Mouse (Mus musculus): ENCODE data around the gene Picalm. TPM values are rescaled to one million over a fixed set of nuclear protein-coding genes. Genes with fewer than 3 reads are reported as not detected.
"Not testable (repeated sequence)": the region's sequence is repeated elsewhere in the genome, so short reads cannot be mapped to it uniquely, and the experiment has no call there.

Picalm gene
- polyA plus RNA-seq, 1 experiment from 2014 or later = 51.1 TPM

DNA sequence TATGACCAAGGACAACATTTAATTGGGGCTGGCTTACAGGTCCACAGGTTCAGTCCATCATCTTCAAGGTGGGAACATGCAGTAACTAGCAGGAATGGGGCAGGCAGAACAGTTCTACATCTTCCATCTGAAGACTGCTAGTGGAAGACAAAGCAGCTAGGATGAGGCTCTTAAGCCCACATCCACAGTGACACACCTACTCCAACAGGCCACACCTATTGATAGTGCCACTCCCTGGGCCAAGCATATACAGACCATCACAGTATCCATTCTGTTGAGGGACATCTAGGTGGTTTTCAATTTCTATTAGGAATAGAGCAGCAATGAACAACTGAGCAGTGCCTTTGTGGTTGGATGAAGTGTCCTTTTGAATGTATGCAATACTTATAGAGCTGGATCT, 80.9 kb downstream of the Picalm start:
- Histone ChIP-seq H3K4me3 (replicated peaks) (no peak overlapping the region), H3K27me3 (no peaks in the 10 kb centered on the region), H3K4me1 (replicated peaks) (peaks cover 10% of the 10 kb centered on the region), H3K27ac (0 out of 2 replicates have a peak overlapping the region, but pooled peaks have one; percentile 4), H3K9me3 (replicated peaks) (no peaks in the 10 kb centered on the region), H3K9ac (no peak overlapping the region), H3K36me3 (peaks cover 37% of the 10 kb centered on the region), H3K4me2 (no peak overlapping the region)
- ATAC-seq (ENCODE audit: low read depth) (peak; percentile 55), DNase-seq (no peak)

DNA sequence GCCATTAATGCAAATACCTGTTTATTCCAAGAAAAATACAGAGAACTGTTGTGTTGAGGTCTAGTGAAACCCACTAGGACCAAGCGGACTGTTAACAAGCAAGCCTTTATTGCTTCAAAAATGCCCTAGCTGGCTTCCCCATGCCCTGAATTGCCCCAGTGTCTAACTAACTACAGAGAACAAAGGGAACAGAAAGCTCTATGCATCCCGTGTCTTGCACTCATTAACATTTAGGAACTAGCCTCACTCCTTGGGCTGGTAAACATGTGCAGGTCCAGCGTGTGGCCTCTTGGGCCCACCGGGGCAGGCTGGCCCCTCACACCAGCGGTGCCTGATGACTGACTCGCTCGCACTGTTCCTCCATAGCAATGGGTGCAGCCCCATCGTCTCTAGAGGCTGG, 86.5 kb downstream of the Picalm start:
- H3K4me1 ChIP-seq (replicated peaks) = no peaks in the 10 kb centered on the region
- 73% methylated on average over 8 of the region's 8 CpGs for WGBS (ENCODE audit: insufficient replicate concordance)
- no peak overlapping the region for H3K9ac ChIP-seq
- DNase-seq = no peak
- ATAC-seq (ENCODE audit: low read depth) = no peak
- H3K4me3 ChIP-seq (replicated peaks) = no peak overlapping the region
- H3K9me3 ChIP-seq (replicated peaks) = no peaks in the 10 kb centered on the region
- no peaks in the 10 kb centered on the region for H3K27me3 ChIP-seq
- no peak overlapping the region for H3K27ac ChIP-seq
- H3K36me3 ChIP-seq = no peaks in the 10 kb centered on the region
- no peak overlapping the region for H3K4me2 ChIP-seq

DNA sequence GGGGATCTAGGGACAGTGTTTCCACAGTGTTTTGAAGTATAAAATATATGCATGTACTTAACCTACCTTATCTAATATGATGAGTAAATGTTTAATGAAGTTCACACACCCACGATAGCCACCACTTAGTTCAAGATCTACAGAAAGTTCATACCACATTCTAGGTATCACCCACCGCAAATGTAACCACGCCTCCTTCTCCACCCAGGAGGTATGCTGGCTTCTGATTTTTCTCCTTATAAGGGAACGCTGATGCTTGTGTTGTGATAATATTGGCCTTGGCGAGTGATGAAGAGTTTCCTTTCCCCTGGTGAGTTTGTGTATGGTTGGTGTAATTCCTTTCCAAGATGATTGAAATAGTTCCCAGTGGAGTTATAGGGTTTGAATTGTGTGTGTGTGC, 88.1 kb downstream of the Picalm start:
- ATAC-seq (ENCODE audit: low read depth) = no peak
- no peak for DNase-seq
- no peaks in the 10 kb centered on the region for H3K4me1 ChIP-seq (replicated peaks)
- no peak overlapping the region for H3K27ac ChIP-seq
- no peaks in the 10 kb centered on the region for H3K36me3 ChIP-seq
- 57% methylated on average over 5 of the region's 5 CpGs for WGBS (ENCODE audit: insufficient replicate concordance)
- H3K9ac ChIP-seq = no peak overlapping the region
- no peak overlapping the region for H3K4me2 ChIP-seq
- H3K9me3 ChIP-seq (replicated peaks) = no peaks in the 10 kb centered on the region
- no peaks in the 10 kb centered on the region for H3K27me3 ChIP-seq
- no peak overlapping the region for H3K4me3 ChIP-seq (replicated peaks)

DNA sequence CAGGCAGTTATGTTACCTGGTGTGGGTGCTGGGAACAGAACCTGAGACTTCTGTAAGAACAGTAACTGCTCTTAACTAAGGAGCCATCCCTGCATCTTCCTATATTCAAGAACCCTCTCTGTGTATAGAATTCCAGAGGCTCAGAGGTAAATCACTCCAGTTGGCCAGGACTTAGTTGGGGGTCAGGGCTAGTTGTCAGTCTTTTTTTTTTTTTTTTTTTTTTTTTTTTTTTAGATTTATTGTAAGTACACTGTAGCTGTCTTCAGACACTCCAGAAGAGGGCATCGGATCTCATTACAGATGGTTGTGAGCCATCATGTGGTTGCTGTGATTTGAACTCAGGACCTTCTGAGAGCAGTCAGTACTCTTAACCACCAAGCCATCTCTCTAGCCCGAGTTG, 91.5 kb downstream of the Picalm start:
- no peak for ATAC-seq (ENCODE audit: low read depth)
- no peak overlapping the region for H3K4me3 ChIP-seq (replicated peaks)
- H3K9ac ChIP-seq = no peak overlapping the region
- no peaks in the 10 kb centered on the region for H3K36me3 ChIP-seq
- no peak overlapping the region for H3K4me2 ChIP-seq
- WGBS (ENCODE audit: insufficient replicate concordance) = 44% methylated on average over 2 of the region's 2 CpGs
- no peaks in the 10 kb centered on the region for H3K27me3 ChIP-seq
- H3K9me3 ChIP-seq (replicated peaks) = no peaks in the 10 kb centered on the region
- no peak overlapping the region for H3K27ac ChIP-seq
- no peaks in the 10 kb centered on the region for H3K4me1 ChIP-seq (replicated peaks)
- no peak for DNase-seq

DNA sequence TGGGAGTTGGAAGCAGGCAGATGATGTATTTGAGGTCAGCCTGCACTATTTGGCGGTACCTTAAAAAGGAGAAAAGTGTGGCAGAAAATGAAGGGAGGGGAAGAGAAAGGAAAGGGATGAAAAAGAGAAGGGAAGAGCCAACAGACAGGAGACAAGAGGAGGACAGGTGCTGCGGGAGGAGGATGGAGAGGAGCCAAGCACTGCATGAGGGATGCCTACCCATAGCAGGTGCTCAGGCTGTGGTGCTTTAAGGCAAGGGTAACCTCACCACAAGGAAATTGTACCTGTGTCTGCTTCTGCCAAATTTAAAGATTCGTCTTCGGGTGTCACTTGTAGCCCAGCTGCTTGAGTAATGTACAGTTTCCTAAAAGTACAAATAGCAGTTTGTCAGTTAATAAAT, 98.1 kb downstream of the Picalm start:
- no peak overlapping the region for H3K4me3 ChIP-seq (replicated peaks)
- H3K27me3 ChIP-seq = no peaks in the 10 kb centered on the region
- no peak overlapping the region for H3K4me2 ChIP-seq
- H3K9me3 ChIP-seq (replicated peaks) = no peaks in the 10 kb centered on the region
- no peaks in the 10 kb centered on the region for H3K36me3 ChIP-seq
- DNase-seq (no peak), ATAC-seq (ENCODE audit: low read depth) (no peak)
- WGBS (ENCODE audit: insufficient replicate concordance) = 70% methylated on average over 4 of the region's 4 CpGs
- H3K9ac ChIP-seq = no peak overlapping the region
- H3K27ac ChIP-seq = no peak overlapping the region
- H3K4me1 ChIP-seq (replicated peaks) = no peaks in the 10 kb centered on the region

DNA sequence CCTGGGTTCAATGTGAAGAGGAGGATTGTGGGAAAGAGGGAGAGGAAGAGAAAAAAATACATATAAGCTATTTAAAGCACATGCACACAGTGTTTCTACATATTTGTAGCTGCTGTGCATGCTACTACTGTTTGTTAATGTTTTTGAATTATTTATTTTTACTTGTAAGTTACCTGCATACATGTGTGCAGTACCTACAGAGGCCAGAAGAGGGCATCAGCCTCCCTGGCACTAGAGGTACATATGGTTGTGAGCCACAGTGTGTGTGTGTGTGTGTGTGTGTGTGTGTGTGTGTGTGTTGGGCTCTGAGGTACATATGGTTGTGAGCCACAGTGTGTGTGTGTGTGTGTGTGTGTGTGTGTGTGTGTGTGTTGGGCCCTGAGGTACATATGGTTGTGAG, 98.9 kb downstream of the Picalm start:
- not testable (repeated sequence) for H3K9me3 ChIP-seq (replicated peaks); H3K9ac ChIP-seq; H3K4me1 ChIP-seq (replicated peaks); H3K4me3 ChIP-seq (replicated peaks); DNase-seq; H3K36me3 ChIP-seq; H3K27ac ChIP-seq; H3K4me2 ChIP-seq; ATAC-seq (ENCODE audit: low read depth); H3K27me3 ChIP-seq

DNA sequence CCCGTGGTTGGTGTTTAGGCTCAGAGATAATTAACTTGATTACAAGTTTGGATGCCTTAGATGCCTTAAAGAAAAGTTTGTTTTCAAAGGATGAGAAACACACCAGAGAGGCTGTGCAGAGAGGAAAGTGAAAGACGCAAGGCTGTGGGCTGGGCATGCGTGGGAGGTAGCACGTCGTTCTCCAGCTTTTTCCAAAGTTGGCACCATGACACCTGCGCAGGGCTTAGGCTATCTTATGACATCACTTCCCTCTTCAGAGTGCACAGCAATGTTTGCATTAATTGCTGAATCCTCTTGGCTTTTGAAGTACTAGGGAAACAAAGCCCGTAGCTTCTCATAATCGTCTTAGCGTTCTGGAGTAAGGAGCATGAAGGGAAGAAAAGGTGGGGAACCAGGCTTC, 101.4 kb downstream of the Picalm start:
- no peak for DNase-seq

DNA sequence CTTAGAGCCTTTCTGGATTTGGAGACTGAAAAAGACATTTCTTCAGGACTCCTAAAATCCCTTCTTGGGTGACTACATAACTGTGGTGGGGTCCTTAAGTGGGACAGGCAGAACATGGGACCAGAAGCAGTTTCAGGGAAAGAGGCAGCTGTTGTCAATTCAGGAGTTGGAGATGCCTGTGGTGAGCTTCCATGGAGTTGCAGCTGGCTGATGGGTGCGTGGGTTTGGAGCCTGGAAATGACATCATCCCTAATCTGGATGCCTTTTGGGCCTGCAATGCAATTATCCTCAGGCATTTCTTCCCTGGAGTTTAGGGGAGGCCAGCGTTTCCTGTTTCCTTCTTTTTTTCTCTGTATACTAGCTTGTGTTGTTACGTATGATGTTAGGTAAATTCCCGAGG, 103.9 kb downstream of the Picalm start:
- DNase-seq (no peak), ATAC-seq (ENCODE audit: low read depth) (no peak)
- H3K9ac ChIP-seq = no peak overlapping the region
- H3K4me1 ChIP-seq (replicated peaks) = no peaks in the 10 kb centered on the region
- no peaks in the 10 kb centered on the region for H3K9me3 ChIP-seq (replicated peaks)
- no peaks in the 10 kb centered on the region for H3K36me3 ChIP-seq
- no peak overlapping the region for H3K27ac ChIP-seq
- WGBS (ENCODE audit: insufficient replicate concordance) = 49% methylated on average over 4 of the region's 4 CpGs
- no peak overlapping the region for H3K4me2 ChIP-seq
- H3K27me3 ChIP-seq = no peaks in the 10 kb centered on the region
- no peak overlapping the region for H3K4me3 ChIP-seq (replicated peaks)

More for the DNA sequence above, 101.4 kb downstream of the Picalm start:
- H3K27me3 ChIP-seq = no peaks in the 10 kb centered on the region
- no peaks in the 10 kb centered on the region for H3K9me3 ChIP-seq (replicated peaks)
- no peak overlapping the region for H3K27ac ChIP-seq
- 77% methylated on average over 9 of the region's 9 CpGs for WGBS (ENCODE audit: insufficient replicate concordance)
- no peak overlapping the region for H3K4me3 ChIP-seq (replicated peaks)
- no peak overlapping the region for H3K4me2 ChIP-seq
- no peaks in the 10 kb centered on the region for H3K36me3 ChIP-seq
- H3K4me1 ChIP-seq (replicated peaks) = no peaks in the 10 kb centered on the region
- ATAC-seq (ENCODE audit: low read depth) = no peak
- H3K9ac ChIP-seq = no peak overlapping the region

DNA sequence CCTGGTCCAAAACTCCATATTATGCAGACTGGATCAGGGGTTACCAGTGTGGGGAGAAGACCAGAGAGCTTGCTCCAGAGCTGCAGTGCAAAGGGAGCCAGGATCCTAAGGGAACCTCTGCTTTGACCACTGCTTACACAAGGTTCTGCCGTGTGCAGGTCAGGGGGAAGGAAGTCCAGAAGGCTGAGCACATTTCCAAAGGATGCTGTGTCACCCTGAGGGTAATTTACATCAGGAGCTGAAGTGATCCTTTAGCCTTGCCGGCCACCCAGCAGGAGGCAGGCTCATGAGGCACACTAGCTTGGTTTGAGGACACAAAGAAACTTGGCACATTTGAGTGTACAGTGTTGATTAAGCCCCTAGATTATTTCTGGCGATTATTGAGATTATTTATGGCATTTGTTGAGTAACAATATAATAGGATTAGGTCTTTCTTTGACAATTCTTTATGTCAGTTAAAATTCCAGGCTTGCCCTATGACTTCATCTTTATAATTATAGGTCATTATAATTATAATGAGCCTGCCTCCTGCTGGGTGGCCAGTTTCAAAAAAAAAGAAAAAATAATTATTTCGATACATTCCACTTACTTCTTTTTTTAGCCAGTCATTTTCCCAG, 106.4 kb downstream of the Picalm start:
- ATAC-seq (ENCODE audit: low read depth) = no peak
- WGBS (ENCODE audit: insufficient replicate concordance) = 39% methylated on average over 4 of the region's 4 CpGs

DNA sequence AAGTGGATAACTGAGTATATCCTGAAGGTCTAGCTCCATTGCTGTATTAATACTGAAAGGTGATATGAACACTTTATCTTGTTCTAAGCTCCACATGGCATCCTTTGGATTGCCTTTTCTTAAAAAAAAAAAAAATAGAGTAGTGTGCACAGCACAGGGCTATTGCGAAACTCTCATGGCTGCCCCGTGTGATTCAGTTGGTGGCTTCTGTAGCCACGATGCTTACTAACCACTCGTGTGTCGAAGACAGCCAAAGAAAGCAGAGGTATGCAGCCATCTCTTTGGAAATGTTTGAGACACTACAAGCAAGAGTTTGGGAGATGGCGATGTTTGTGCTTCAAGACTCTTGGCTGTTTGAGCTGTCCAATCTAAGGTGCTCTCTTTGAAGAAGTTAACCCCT, 113.1 kb downstream of the Picalm start:
- Histone ChIP-seq H3K4me2 (no peak overlapping the region), H3K9me3 (replicated peaks) (no peaks in the 10 kb centered on the region), H3K4me3 (replicated peaks) (no peak overlapping the region), H3K36me3 (no peaks in the 10 kb centered on the region), H3K4me1 (replicated peaks) (peaks cover 11% of the 10 kb centered on the region), H3K27ac (no peak overlapping the region), H3K9ac (no peak overlapping the region), H3K27me3 (no peaks in the 10 kb centered on the region)
- no peak for DNase-seq
- 32% methylated on average over 6 of the region's 6 CpGs for WGBS (ENCODE audit: insufficient replicate concordance)
- no peak for ATAC-seq (ENCODE audit: low read depth)

More for the DNA sequence above, 106.4 kb downstream of the Picalm start:
- Histone ChIP-seq H3K36me3 (no peaks in the 10 kb centered on the region), H3K9ac (no peak overlapping the region), H3K27me3 (no peaks in the 10 kb centered on the region), H3K27ac (no peak overlapping the region), H3K4me3 (replicated peaks) (no peak overlapping the region), H3K4me2 (no peak overlapping the region), H3K4me1 (replicated peaks) (no peaks in the 10 kb centered on the region), H3K9me3 (replicated peaks) (no peaks in the 10 kb centered on the region)
- no peak for DNase-seq

DNA sequence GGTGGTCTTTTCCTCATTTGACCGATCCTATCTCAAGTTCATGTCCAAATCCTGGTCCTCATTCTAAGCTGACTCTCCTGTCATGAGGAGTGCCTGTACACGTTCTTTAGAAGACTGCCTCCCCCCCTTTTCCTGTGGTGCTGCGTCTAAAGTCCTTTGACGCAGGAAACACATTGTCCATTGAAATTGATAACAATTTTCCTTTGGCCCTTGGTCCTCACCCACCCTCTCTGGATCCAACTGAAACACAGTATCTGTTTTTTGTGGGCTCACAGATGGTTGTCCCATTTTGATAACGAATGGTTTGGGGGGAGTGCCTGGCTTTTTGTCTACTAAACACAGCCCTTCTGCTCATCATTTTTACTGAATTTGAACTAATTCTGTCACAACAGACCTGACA, 113.6 kb downstream of the Picalm start:
- no peaks in the 10 kb centered on the region for H3K36me3 ChIP-seq
- whole genome bisulfite sequencing (ENCODE audit: insufficient replicate concordance) = 19% methylated on average over 5 of the region's 5 CpGs

DNA sequence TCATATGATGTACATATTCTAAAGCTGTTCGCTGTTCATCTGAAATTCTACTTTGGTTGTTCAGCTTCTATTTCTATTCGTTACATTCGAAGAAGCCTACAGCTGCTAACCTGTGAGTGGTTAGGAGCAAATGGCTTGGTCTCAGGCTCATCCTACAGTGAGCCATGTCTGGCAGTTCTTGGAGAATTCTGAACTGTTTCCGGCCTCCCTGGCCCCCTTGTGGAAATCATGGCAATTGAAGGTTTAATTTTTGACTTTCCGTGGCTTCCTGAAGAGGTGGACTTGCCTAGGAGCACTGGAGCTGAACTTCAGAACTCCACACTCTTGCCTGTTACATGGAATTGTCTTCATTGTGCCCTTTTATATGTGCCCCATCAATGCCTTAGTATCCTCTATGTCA, 122.9 kb downstream of the Picalm start:
- Histone ChIP-seq H3K36me3 (no peaks in the 10 kb centered on the region), H3K27me3 (no peaks in the 10 kb centered on the region), H3K4me2 (no peak overlapping the region), H3K4me3 (replicated peaks) (no peak overlapping the region), H3K9me3 (replicated peaks) (no peaks in the 10 kb centered on the region), H3K27ac (no peak overlapping the region), H3K4me1 (replicated peaks) (peaks cover 11% of the 10 kb centered on the region), H3K9ac (no peak overlapping the region)
- ATAC-seq (ENCODE audit: low read depth) = no peak
- 54% methylated on average over 5 of the region's 5 CpGs for WGBS (ENCODE audit: insufficient replicate concordance)
- DNase-seq = no peak

More for the DNA sequence above, 113.6 kb downstream of the Picalm start:
- Histone ChIP-seq H3K4me3 (replicated peaks) (no peak overlapping the region), H3K9ac (no peak overlapping the region), H3K27ac (no peak overlapping the region), H3K9me3 (replicated peaks) (no peaks in the 10 kb centered on the region), H3K4me1 (replicated peaks) (peaks cover 11% of the 10 kb centered on the region), H3K4me2 (no peak overlapping the region), H3K27me3 (no peaks in the 10 kb centered on the region)
- peak; percentile 61 for ATAC-seq (ENCODE audit: low read depth)
- no peak for DNase-seq
